Mouse (Mus musculus): ENCODE measurements around the gene Vamp5.

GRCm38 (mm10) chr6:72390795-72391521 lies 10.7 kb upstream of the Vamp5 start:
- TF ChIP-seq CTCF (IDR thresholded peaks at IDR 0.05; ENCODE audit: borderline replicate concordance, extremely low read depth, insufficient read depth, insufficient read length) (no peak), POLR2A (IDR thresholded peaks at IDR 0.05; ENCODE audit: borderline replicate concordance, extremely low read depth, insufficient read depth, insufficient read length, poor library complexity, severe bottlenecking) (no peak)

All from brain, embryonic 14.5 days (tissue).